Mouse (Mus musculus): ENCODE measurements around the gene Ncf4. TPM values are rescaled to one million over a fixed set of nuclear protein-coding genes. Genes with fewer than 3 reads are reported as not detected.

The Ncf4 gene
- polyA plus RNA-seq, 1 experiment from 2014 or later: 3.1 TPM

DNA sequence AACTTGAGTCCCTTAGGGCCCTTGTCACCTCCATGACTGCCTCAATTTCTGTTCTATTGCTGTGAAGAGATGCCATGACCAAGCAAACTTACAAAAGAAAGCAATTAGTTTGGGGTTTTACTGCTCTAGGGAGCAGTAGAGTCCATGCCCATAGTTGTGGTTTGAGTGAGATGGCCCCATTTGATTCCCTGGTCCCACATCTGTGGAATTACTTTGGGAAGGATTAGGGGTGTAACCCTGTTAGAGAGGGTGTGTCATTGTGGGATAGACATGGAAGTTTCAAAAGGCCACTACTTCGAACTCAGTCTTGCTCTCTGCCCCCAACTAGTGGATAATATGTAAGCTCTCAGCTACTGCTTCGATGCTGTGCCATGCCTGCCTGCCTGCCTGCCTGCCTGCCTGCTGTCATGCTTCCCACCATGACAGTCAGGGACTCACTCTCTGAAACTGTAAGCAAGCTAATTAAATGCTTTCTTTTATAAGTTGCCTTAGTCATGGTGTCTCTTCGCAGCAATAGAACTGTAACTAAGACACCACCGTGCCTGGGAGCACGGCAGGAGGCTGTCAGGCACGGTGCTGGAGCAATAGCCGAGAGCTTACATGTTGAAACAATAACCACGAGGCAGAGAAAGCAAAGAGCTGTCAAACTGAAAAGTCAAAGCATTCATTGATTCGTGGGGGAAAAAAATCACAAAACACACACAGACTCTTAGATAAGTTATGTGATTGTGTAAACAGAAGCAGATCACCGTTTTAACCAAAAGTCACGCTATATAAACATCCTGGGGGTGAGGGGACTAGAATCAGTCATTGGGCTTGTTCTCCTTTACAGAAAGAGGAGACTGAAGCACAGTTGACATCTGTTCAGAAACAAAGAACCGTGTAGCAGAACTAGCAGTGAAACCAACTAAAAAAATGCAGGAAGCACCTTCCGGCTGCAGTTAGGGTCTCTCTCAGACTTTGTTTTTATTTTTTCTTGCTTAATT, 13.0 kb upstream of the Ncf4 start:
- Histone ChIP-seq H3K4me2 (replicated peaks; ENCODE audit: low read depth, low read length) (no peak overlapping the region), H3K9me3 (ENCODE audit: low read length) (no peaks in the 10 kb centered on the region)
- WGBS: 37% methylated on average over 13 of the region's 13 CpGs

DNA sequence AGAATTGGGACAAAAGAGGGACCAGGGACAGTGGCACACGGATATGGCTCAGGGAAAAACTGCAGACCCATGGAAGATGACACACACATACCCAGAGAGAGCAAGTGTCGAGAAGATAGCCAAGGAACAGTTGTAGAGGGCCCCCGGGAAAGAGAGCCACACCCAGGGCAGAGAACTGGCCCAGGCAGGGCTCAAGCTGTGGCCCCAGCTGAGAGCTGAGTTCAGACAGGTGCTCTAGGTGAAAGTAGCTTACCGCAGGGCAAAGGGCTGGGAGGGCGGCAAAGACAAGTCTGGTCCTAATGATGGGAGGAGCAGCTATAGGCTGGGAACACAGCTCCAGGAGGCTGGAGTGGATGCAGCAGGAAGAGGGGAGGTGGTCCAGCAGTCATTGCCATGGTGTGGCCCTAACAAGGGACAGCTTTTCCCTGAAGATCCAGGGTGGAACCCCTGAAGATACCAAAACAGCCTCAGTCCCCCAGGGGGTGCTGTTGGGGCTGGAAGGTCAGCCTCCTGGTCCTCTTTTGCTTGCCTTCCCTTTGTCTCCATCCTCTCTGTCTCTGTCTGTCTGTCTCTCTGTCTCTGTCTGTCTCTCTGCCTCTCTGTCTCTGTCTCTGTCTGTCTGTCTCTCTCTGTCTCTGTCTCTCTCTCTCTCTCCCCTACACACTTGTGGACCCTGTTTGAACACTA, 9.6 kb upstream of the Ncf4 start:
- H3K4me3 ChIP-seq (ENCODE audit: low read length): no peak overlapping the region
- WGBS: 69% methylated on average over 5 of the region's 5 CpGs
- H3K4me1 ChIP-seq (ENCODE audit: insufficient read depth, low read length): no peaks in the 10 kb centered on the region
- no peaks in the 10 kb centered on the region for H3K9me3 ChIP-seq (ENCODE audit: low read length)
- no peak overlapping the region for H3K27ac ChIP-seq (ENCODE audit: low read length)
- H3K4me2 ChIP-seq (replicated peaks; ENCODE audit: low read depth, low read length): no peak overlapping the region
- H3K9ac ChIP-seq (replicated peaks; ENCODE audit: low read length): no peak overlapping the region
- no peak for ATAC-seq (ENCODE audit: low FRiP score, low TSS enrichment)
- H3K36me3 ChIP-seq (ENCODE audit: insufficient read depth, low read length): no peaks in the 10 kb centered on the region
- peaks cover 3% of the 10 kb centered on the region; the same call in 1 of the 2 replicates for H3K27me3 ChIP-seq (ENCODE audit: insufficient read depth, low read length)

More for the DNA sequence above, 13.0 kb upstream of the Ncf4 start:
- H3K36me3 ChIP-seq (ENCODE audit: insufficient read depth, low read length): no peaks in the 10 kb centered on the region
- H3K9ac ChIP-seq (replicated peaks; ENCODE audit: low read length): no peak overlapping the region
- H3K27me3 ChIP-seq (ENCODE audit: insufficient read depth, low read length): peaks cover 3% of the 10 kb centered on the region; the same call in 1 of the 2 replicates
- ATAC-seq (ENCODE audit: low FRiP score, low TSS enrichment): no peak
- no peak overlapping the region for H3K4me3 ChIP-seq (ENCODE audit: low read length)
- no peaks in the 10 kb centered on the region for H3K4me1 ChIP-seq (ENCODE audit: insufficient read depth, low read length)
- H3K27ac ChIP-seq (ENCODE audit: low read length): no peak overlapping the region

DNA sequence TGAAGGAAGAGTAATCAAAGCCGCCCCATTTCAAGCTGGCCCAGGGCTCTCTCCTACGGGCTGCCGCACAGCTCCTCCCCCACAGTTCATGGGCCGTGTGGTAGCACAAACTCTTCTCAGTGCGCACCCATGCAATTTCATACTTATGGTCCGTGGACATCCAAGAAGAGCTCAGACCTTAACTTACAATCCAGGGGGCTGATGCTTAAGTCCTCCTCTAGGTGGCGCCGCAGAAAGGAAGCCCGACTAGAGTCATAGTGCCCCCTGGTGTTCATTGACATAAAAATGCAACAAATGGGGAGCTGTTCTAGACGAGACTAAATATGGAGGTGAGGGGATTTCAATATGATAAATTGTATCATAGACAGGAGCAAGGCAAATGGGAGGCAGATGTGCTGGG, 5.1 kb upstream of the Ncf4 start:
- H3K4me1 ChIP-seq (ENCODE audit: insufficient read depth, low read length): no peaks in the 10 kb centered on the region

DNA sequence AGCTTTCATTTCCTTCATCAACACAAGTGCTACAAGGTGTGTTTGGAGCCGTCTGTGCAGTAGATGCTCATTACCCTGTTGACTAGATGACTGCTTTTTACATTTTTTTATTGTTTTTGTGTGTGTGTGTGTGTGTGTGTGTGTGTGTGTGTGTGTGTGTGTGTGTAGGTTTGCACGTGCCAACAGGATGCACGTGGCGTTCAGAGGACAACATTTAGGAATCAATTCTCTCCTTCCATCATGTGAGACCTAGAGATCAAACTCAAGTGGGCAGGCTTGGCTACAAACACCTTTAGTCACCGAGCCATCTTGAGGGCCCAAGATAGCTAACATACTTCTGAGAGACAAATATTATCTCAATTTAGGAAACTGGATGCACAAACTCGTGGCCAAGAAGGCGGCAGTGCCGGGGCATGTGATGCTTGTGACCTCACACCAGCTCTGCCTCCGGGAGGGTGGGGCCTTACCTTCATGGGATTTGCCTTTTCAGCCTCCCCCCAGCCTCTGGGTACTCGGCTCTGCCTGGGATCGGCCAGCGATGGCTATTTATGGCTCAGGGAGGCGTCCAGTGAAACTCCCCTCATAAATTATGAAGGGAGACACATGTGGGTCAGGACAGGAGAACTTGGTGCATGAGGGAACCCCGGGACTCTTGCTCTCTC, 4.5 kb upstream of the Ncf4 start:
- WGBS: 48% methylated on average over 14 of the region's 14 CpGs
- Histone ChIP-seq H3K27ac (ENCODE audit: low read length) (no peak overlapping the region), H3K4me1 (ENCODE audit: insufficient read depth, low read length) (no peaks in the 10 kb centered on the region), H3K9me3 (ENCODE audit: low read length) (no peaks in the 10 kb centered on the region), H3K27me3 (ENCODE audit: insufficient read depth, low read length) (peaks cover 3% of the 10 kb centered on the region; the same call in 1 of the 2 replicates), H3K9ac (replicated peaks; ENCODE audit: low read length) (no peak overlapping the region), H3K4me2 (replicated peaks; ENCODE audit: low read depth, low read length) (no peak overlapping the region), H3K4me3 (ENCODE audit: low read length) (no peak overlapping the region), H3K36me3 (ENCODE audit: insufficient read depth, low read length) (no peaks in the 10 kb centered on the region)
- no peak for ATAC-seq (ENCODE audit: low FRiP score, low TSS enrichment)

More for the DNA sequence above, 5.1 kb upstream of the Ncf4 start:
- Histone ChIP-seq H3K9ac (replicated peaks; ENCODE audit: low read length) (no peak overlapping the region), H3K9me3 (ENCODE audit: low read length) (no peaks in the 10 kb centered on the region), H3K36me3 (ENCODE audit: insufficient read depth, low read length) (no peaks in the 10 kb centered on the region), H3K4me3 (ENCODE audit: low read length) (no peak overlapping the region), H3K27me3 (ENCODE audit: insufficient read depth, low read length) (peaks cover 3% of the 10 kb centered on the region; the same call in 1 of the 2 replicates), H3K4me2 (replicated peaks; ENCODE audit: low read depth, low read length) (no peak overlapping the region), H3K27ac (ENCODE audit: low read length) (no peak overlapping the region)
- ATAC-seq (ENCODE audit: low FRiP score, low TSS enrichment): no peak
- WGBS: 13% methylated on average over 10 of the region's 10 CpGs

DNA sequence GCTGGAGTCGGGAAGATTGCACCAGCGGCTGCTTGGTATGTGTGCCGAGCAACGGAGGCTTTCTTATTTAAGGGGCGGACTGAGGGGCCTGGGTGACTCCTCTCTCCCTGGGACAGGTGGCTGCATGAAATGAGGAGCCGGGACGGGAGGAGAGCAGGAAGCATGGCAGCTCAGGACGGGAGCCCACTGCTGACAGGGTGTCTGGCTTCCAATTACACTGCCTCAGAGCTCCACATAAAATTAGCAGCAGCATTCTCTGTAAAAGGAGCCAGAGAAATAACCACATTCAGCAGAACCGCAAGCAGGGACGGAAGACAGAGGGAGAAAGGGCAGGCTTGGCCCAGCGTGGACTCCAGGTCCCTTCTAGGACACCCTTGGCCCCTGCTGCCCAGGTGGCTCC, 3.3 kb upstream of the Ncf4 start:
- 26% methylated on average over 11 of the region's 11 CpGs for WGBS
- ATAC-seq (ENCODE audit: low FRiP score, low TSS enrichment): no peak

DNA sequence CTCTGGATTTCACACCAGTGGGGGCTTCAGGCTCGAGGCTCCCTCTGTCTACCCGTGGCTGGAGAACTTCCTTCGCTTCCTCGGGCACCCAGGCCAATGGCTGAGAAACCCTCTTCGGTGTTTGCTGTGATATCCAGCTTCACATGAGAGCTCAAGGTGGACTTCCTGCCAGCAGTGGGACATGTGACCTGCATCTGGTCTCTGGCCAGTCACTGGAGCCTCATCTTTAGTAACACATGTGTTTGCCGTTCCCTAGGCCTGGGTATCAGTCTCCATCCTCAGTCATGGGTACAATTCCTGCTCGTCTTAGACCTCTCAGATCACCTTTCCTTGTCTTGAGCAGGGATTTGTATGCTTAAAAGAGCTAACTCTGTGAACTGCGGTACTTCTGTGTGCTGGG, 1.5 kb upstream of the Ncf4 start:
- 73% methylated on average over 8 of the region's 8 CpGs for WGBS
- ATAC-seq (ENCODE audit: low FRiP score, low TSS enrichment): no peak
- no peak overlapping the region for H3K4me3 ChIP-seq (ENCODE audit: low read length)

More for the DNA sequence above, 3.3 kb upstream of the Ncf4 start:
- Histone ChIP-seq H3K4me3 (ENCODE audit: low read length) (no peak overlapping the region), H3K36me3 (ENCODE audit: insufficient read depth, low read length) (no peaks in the 10 kb centered on the region), H3K27ac (ENCODE audit: low read length) (no peak overlapping the region), H3K4me1 (ENCODE audit: insufficient read depth, low read length) (no peaks in the 10 kb centered on the region), H3K27me3 (ENCODE audit: insufficient read depth, low read length) (no peaks in the 10 kb centered on the region), H3K9ac (replicated peaks; ENCODE audit: low read length) (no peak overlapping the region), H3K9me3 (ENCODE audit: low read length) (no peaks in the 10 kb centered on the region), H3K4me2 (replicated peaks; ENCODE audit: low read depth, low read length) (no peak overlapping the region)

DNA sequence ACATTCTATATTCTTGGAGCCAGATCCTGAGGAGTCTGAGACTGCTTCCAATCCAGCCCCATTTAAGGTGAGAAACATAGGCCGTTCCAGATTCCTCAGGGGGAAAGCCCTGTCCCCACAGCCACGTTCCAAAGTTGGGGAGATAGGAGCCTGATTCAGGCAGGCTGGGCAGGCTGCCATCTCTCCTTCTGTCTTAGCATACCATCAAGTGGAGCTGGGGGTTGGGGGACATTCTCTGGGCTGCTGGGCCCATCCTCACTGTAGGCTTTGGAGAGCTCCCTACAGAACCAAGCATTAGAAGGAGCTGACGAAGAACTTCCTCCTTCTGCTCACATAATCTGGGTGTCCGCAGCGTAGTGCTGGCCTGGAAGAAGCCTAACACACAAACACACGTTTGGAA, 827 bp upstream of the Ncf4 start:
- Histone ChIP-seq H3K9ac (replicated peaks; ENCODE audit: low read length) (no peak overlapping the region), H3K4me1 (ENCODE audit: insufficient read depth, low read length) (no peaks in the 10 kb centered on the region), H3K4me3 (ENCODE audit: low read length) (no peak overlapping the region), H3K36me3 (ENCODE audit: insufficient read depth, low read length) (no peaks in the 10 kb centered on the region), H3K4me2 (replicated peaks; ENCODE audit: low read depth, low read length) (no peak overlapping the region), H3K27ac (ENCODE audit: low read length) (no peak overlapping the region), H3K27me3 (ENCODE audit: insufficient read depth, low read length) (no peaks in the 10 kb centered on the region), H3K9me3 (ENCODE audit: low read length) (no peaks in the 10 kb centered on the region)
- no peak for ATAC-seq (ENCODE audit: low FRiP score, low TSS enrichment)
- WGBS: 77% methylated on average over 6 of the region's 6 CpGs

More for the DNA sequence above, 1.5 kb upstream of the Ncf4 start:
- Histone ChIP-seq H3K27ac (ENCODE audit: low read length) (no peak overlapping the region), H3K4me2 (replicated peaks; ENCODE audit: low read depth, low read length) (no peak overlapping the region), H3K4me1 (ENCODE audit: insufficient read depth, low read length) (no peaks in the 10 kb centered on the region), H3K9me3 (ENCODE audit: low read length) (no peaks in the 10 kb centered on the region), H3K9ac (replicated peaks; ENCODE audit: low read length) (no peak overlapping the region), H3K27me3 (ENCODE audit: insufficient read depth, low read length) (no peaks in the 10 kb centered on the region), H3K36me3 (ENCODE audit: insufficient read depth, low read length) (no peaks in the 10 kb centered on the region)

DNA sequence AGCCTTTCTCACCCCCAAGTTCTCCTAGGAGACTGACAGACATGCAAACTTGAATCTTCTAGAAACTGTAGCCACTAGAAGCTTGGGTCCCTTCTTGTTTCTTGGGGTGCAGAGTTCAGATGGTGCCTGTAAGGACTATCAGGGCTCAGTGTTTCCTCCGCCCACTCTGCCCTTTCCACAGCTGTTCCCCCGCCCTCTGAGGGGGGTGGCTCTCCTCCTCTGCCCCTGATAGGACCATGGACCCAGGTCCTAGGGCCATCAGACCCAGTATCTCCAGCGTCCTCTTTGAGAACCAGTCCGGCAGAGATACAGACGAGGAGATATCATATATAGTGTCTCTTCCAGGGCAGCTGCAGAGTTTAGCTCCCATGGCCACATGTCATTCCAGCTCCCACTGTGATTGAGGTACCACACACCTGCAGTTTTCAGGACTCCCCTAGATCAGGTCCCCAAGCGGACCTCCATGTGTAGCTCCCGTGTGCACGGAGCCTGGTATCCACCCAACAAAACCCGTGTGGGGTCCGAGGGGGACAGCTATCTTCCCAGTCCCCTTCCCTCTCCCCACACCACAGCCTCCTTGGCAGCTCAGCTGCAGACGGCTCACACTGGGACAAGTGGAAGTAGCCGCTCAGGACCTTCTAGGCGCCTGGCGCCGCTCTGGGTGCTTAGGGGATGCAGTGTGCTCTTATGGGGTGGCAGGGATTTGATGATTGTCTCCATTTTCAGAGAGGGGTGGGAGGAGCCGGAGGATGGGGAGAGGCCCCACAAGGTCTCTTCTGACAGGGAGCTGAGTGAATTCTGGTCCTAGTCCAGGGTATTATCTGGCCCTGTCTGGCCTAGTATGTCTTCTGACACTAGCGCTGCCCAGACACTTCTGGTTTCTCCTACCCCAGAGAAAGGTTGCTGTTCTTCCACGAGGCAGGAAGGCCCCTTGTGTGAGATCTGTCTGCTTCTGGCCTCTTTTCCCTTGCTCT, 1.8 kb downstream of the Ncf4 start:
- no peak for ATAC-seq (ENCODE audit: low FRiP score, low TSS enrichment)
- Histone ChIP-seq H3K9me3 (ENCODE audit: low read length) (no peaks in the 10 kb centered on the region), H3K4me2 (replicated peaks; ENCODE audit: low read depth, low read length) (no peak overlapping the region), H3K27ac (ENCODE audit: low read length) (no peak overlapping the region), H3K36me3 (ENCODE audit: insufficient read depth, low read length) (no peaks in the 10 kb centered on the region), H3K9ac (replicated peaks; ENCODE audit: low read length) (no peak overlapping the region), H3K4me1 (ENCODE audit: insufficient read depth, low read length) (no peaks in the 10 kb centered on the region), H3K4me3 (ENCODE audit: low read length) (no peak overlapping the region), H3K27me3 (ENCODE audit: insufficient read depth, low read length) (no peaks in the 10 kb centered on the region)
- 76% methylated on average over 18 of the region's 18 CpGs for WGBS

DNA sequence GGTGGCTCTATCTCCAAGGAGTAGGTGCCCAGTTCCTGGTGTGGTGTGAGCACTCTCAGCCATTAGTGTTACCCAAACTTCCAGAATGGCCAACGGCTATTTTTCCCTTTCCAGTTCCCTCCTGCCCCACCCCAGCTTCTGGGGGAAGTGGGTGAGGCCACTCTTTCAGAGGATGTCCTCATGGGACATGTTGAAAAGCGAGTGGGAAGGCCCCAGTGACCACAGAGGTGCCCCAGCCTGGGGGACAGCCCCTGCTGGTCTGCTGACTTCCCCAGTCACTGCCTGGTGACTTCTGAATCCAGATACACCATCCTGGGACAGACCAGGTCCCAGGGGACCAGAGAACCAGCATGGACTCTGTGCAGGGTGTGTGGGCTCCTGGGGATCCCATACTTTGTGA, 3.1 kb downstream of the Ncf4 start:
- H3K27me3 ChIP-seq (ENCODE audit: insufficient read depth, low read length): no peaks in the 10 kb centered on the region
- H3K4me2 ChIP-seq (replicated peaks; ENCODE audit: low read depth, low read length): no peak overlapping the region
- no peak overlapping the region for H3K9ac ChIP-seq (replicated peaks; ENCODE audit: low read length)
- H3K27ac ChIP-seq (ENCODE audit: low read length): no peak overlapping the region
- H3K4me3 ChIP-seq (ENCODE audit: low read length): no peak overlapping the region
- 64% methylated on average over 2 of the region's 2 CpGs for WGBS
- H3K36me3 ChIP-seq (ENCODE audit: insufficient read depth, low read length): no peaks in the 10 kb centered on the region
- H3K9me3 ChIP-seq (ENCODE audit: low read length): no peaks in the 10 kb centered on the region
- no peaks in the 10 kb centered on the region for H3K4me1 ChIP-seq (ENCODE audit: insufficient read depth, low read length)
- no peak for ATAC-seq (ENCODE audit: low FRiP score, low TSS enrichment)

Measured in kidney, embryonic 16.5 days (tissue).